Mouse (Mus musculus): ENCODE results near the gene Hcfc1r1. TPM values are rescaled to one million over a fixed set of nuclear protein-coding genes. Genes with fewer than 3 reads are reported as not detected.

Hcfc1r1 gene
- polyA plus RNA-seq, 1 experiment from 2014 or later = 110 TPM

DNA sequence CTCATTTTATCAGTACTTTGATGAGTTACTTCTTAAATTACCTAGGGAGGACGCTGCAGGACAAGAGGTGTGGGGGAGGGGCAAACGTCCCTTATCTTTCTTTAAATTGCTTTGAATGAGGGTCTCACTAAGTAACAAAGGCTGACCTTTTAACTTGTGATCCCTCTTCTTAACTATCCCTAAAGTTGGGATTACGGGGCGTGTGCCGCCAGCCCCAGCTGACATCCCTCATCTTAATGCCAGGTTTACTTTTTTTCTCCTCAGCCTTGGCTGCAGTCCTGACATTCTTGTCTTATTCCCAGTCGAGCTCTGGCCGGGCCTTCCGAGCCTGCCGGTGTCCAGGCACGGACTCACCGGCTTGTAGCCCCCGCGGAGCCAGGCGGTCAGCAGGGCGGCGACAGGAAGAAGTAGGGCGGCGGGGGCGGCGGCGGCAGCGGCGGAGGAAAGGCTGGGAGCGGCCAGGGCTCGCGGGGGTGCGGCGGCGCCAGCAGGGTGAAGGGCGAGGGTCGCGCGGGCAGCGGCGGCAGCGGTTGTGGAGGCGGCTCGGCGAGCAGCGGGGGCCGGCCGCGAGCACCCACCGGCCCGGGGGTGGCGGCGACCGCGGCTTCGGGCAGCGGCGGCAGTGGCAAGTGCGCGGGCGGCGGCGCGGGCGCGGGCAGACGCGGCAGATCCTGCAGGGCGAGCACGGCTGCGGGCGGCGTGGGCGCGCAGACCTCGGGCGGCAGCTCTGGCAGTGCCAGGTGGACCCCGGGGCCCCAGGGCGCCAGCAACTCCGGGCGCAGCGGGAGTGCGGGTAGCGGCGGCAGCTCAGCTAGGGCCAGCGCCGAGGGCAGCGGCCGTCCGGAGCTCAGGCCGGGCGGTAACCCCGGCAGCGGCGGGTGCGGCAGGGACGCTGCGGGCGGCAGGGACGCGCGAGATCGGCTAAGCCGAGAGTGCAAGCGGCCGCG lies 26.0 kb downstream of the Hcfc1r1 start:
- H3K27me3 ChIP-seq (ENCODE audit: control insufficient read depth, insufficient read depth, low read length) = peaks cover 21% of the 10 kb centered on the region
- H3K9ac ChIP-seq (replicated peaks; ENCODE audit: low read length) = peak overlapping the region; percentile 62
- 0 out of 2 replicates have a peak, but pooled peaks cover 2% of the 10 kb centered on the region for H3K4me1 ChIP-seq (ENCODE audit: control insufficient read depth, insufficient read depth, low read length)
- H3K4me2 ChIP-seq (ENCODE audit: low read length) = peak overlapping the region; percentile 97
- peak overlapping the region; percentile 70 for H3K4me3 ChIP-seq (replicated peaks; ENCODE audit: low read depth, low read length)
- H3K9me3 ChIP-seq (ENCODE audit: control insufficient read depth, low read length) = no peaks in the 10 kb centered on the region
- 1% methylated on average over 94 of the region's 101 CpGs for WGBS
- H3K27ac ChIP-seq (replicated peaks; ENCODE audit: low read depth, low read length) = 0 out of 2 replicates have a peak overlapping the region, but pooled peaks have one; percentile 52
- peak; percentile 19 for DNase-seq
- ATAC-seq (ENCODE audit: low FRiP score, low TSS enrichment) = peak; percentile 69
- H3K36me3 ChIP-seq (ENCODE audit: control insufficient read depth, insufficient read depth, low read length) = no peaks in the 10 kb centered on the region

DNA sequence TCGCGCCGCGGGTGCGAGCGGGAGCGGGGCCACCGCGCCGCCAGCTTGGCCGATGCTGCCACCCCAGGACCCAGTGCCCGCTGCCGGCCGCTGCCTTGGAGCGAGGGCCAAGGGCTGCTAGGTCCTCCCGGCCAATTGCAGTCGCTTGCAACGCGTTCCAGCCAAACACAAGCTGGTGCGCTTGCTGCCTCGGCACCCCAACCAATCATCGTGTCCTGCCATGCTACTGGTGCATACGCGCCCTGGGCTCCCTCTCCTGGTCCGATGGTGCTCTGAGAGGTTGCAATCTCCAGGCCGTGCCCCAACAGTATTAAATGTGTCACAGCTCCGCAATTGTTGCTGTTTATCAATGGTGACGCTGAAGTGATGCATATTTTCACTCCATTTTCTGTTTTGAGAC lies 26.7 kb downstream of the Hcfc1r1 start:
- DNase-seq (peak; percentile 92), ATAC-seq (ENCODE audit: low FRiP score, low TSS enrichment) (peak; percentile 94)
- peak overlapping the region; percentile 97 for H3K4me2 ChIP-seq (ENCODE audit: low read length)
- no peaks in the 10 kb centered on the region for H3K9me3 ChIP-seq (ENCODE audit: control insufficient read depth, low read length)
- H3K27me3 ChIP-seq (ENCODE audit: control insufficient read depth, insufficient read depth, low read length) = peaks cover 21% of the 10 kb centered on the region
- peak overlapping the region; percentile 62 for H3K9ac ChIP-seq (replicated peaks; ENCODE audit: low read length)
- H3K4me3 ChIP-seq (replicated peaks; ENCODE audit: low read depth, low read length) = peak overlapping the region; percentile 70
- H3K27ac ChIP-seq (replicated peaks; ENCODE audit: low read depth, low read length) = 0 out of 2 replicates have a peak overlapping the region, but pooled peaks have one; percentile 52
- no peaks in the 10 kb centered on the region for H3K36me3 ChIP-seq (ENCODE audit: control insufficient read depth, insufficient read depth, low read length)
- 0% methylated on average over 20 of the region's 28 CpGs for WGBS
- H3K4me1 ChIP-seq (ENCODE audit: control insufficient read depth, insufficient read depth, low read length) = 0 out of 2 replicates have a peak, but pooled peaks cover 2% of the 10 kb centered on the region

DNA sequence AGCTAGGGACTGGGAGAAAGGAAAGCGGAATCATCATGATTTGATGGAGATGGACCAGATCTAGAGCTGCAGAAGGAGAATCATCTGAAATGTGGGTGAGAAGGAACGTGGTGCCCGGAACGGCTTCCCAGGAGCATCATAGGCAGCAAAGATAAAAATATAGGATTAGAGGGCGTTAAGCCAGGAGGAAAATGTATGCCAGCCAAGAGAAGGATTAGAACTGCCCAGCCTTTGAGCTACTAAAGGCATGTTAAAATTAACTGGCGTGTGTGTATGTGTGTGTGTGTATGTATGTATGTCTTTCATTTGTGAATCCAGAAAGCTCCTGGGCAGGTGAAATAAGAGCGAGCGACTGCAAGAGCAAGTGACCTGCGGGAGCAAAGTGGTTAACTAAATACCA lies 29.9 kb downstream of the Hcfc1r1 start:
- WGBS = 81% methylated on average over 9 of the region's 9 CpGs
- ATAC-seq (ENCODE audit: low FRiP score, low TSS enrichment) (no peak), DNase-seq (no peak)
- H3K4me2 ChIP-seq (ENCODE audit: low read length) = no peak overlapping the region
- H3K27ac ChIP-seq (replicated peaks; ENCODE audit: low read depth, low read length) = no peak overlapping the region
- H3K9me3 ChIP-seq (ENCODE audit: control insufficient read depth, low read length) = no peaks in the 10 kb centered on the region
- no peak overlapping the region for H3K9ac ChIP-seq (replicated peaks; ENCODE audit: low read length)
- H3K36me3 ChIP-seq (ENCODE audit: control insufficient read depth, insufficient read depth, low read length) = no peaks in the 10 kb centered on the region
- 0 out of 2 replicates have a peak, but pooled peaks cover 2% of the 10 kb centered on the region for H3K4me1 ChIP-seq (ENCODE audit: control insufficient read depth, insufficient read depth, low read length)
- H3K4me3 ChIP-seq (replicated peaks; ENCODE audit: low read depth, low read length) = no peak overlapping the region
- peaks cover 11% of the 10 kb centered on the region for H3K27me3 ChIP-seq (ENCODE audit: control insufficient read depth, insufficient read depth, low read length)

DNA sequence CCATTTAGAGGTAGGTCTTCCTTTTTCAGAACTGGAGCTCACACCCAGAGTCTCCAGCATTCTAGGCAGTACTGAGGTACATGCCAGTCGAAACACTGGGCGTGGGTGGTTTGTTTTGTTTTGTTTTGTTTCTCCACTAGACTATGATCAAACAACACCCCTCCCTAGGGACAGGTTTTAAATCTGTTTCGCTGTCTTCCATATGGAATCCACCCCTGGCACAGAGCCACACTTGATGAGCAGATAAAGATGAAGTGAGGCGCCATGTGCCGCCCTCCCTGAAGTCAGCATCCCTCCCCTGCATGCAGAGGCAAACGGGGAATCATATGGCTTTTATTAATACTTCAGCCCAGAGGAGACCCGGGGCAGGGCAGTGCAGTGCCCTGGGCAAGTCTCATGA lies 31.3 kb downstream of the Hcfc1r1 start:
- ATAC-seq (ENCODE audit: low FRiP score, low TSS enrichment) (no peak), DNase-seq (peak; percentile 40)
- Histone ChIP-seq H3K27ac (replicated peaks; ENCODE audit: low read depth, low read length) (no peak overlapping the region), H3K4me3 (replicated peaks; ENCODE audit: low read depth, low read length) (no peak overlapping the region), H3K4me2 (ENCODE audit: low read length) (no peak overlapping the region), H3K9me3 (ENCODE audit: control insufficient read depth, low read length) (no peaks in the 10 kb centered on the region), H3K9ac (replicated peaks; ENCODE audit: low read length) (no peak overlapping the region), H3K36me3 (ENCODE audit: control insufficient read depth, insufficient read depth, low read length) (no peaks in the 10 kb centered on the region), H3K27me3 (ENCODE audit: control insufficient read depth, insufficient read depth, low read length) (no peaks in the 10 kb centered on the region; the same call in 1 of the 2 replicates), H3K4me1 (ENCODE audit: control insufficient read depth, insufficient read depth, low read length) (no peaks in the 10 kb centered on the region)
- 57% methylated on average over 7 of the region's 7 CpGs for WGBS

DNA sequence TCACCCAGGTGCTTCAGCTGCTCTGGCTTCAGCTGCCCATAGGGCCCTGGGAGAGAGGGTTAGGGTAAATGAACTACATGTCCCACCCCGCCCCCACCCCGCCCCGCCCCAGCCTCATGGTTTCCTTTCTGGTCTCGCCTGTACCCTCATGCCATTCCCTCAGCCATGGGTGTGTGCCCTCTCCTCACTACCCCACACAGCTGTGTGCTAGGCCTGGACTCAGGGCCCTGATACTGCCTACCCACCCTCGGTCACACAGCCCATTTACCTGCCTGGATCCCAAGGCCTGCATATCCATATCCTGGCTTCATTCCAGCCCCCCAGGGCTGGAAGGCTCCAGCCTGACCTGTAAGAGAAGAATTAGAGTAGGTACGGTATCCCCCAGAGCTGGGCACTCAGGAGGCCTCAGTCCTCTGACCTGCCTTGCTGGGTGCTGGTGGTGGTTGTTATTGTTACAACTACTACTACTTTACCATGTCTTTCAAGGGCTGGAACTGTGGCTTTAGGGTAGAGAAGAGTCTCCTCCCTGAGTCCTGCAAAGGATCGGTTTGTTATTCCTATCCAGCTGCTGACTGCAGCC lies 32.2 kb downstream of the Hcfc1r1 start:
- DNase-seq = no peak
- H3K27me3 ChIP-seq (ENCODE audit: control insufficient read depth, insufficient read depth, low read length) = no peaks in the 10 kb centered on the region; the same call in 1 of the 2 replicates
- H3K9me3 ChIP-seq (ENCODE audit: control insufficient read depth, low read length) = no peaks in the 10 kb centered on the region
- H3K36me3 ChIP-seq (ENCODE audit: control insufficient read depth, insufficient read depth, low read length) = no peaks in the 10 kb centered on the region
- H3K4me1 ChIP-seq (ENCODE audit: control insufficient read depth, insufficient read depth, low read length) = no peaks in the 10 kb centered on the region
- H3K9ac ChIP-seq (replicated peaks; ENCODE audit: low read length) = no peak overlapping the region
- no peak overlapping the region for H3K4me2 ChIP-seq (ENCODE audit: low read length)
- H3K4me3 ChIP-seq (replicated peaks; ENCODE audit: low read depth, low read length) = no peak overlapping the region
- no peak overlapping the region for H3K27ac ChIP-seq (replicated peaks; ENCODE audit: low read depth, low read length)
- no peak for ATAC-seq (ENCODE audit: low FRiP score, low TSS enrichment)
- 81% methylated on average over 7 of the region's 7 CpGs for WGBS

DNA sequence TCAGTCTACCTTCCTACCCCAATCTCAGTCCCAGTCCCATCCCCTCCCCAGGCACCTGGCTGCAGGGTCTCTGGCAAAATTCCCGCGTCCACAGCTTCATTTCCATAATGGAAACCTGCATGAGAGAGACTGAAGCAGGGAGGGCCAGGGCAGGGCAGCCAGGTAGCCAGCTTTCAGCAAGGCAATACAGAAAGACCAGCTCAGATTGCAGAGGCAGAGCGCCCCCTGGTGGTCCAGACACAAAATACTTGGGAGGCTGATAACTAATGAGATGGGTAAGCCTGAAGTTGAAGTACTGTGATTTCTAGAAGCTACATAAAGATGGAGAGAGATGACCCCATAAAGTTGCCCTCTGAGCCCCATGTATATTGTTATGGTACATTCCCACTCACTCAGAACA lies 32.8 kb downstream of the Hcfc1r1 start:
- no peak overlapping the region for H3K9ac ChIP-seq (replicated peaks; ENCODE audit: low read length)
- no peak overlapping the region for H3K4me2 ChIP-seq (ENCODE audit: low read length)
- WGBS = 1% methylated on average over 3 of the region's 3 CpGs
- peak; percentile 88 for DNase-seq
- no peaks in the 10 kb centered on the region for H3K27me3 ChIP-seq (ENCODE audit: control insufficient read depth, insufficient read depth, low read length)
- H3K36me3 ChIP-seq (ENCODE audit: control insufficient read depth, insufficient read depth, low read length) = no peaks in the 10 kb centered on the region
- no peaks in the 10 kb centered on the region for H3K9me3 ChIP-seq (ENCODE audit: control insufficient read depth, low read length)
- no peak; the same call in 1 of the 2 replicates for ATAC-seq (ENCODE audit: low FRiP score, low TSS enrichment)
- no peaks in the 10 kb centered on the region for H3K4me1 ChIP-seq (ENCODE audit: control insufficient read depth, insufficient read depth, low read length)
- H3K4me3 ChIP-seq (replicated peaks; ENCODE audit: low read depth, low read length) = no peak overlapping the region
- no peak overlapping the region for H3K27ac ChIP-seq (replicated peaks; ENCODE audit: low read depth, low read length)

DNA sequence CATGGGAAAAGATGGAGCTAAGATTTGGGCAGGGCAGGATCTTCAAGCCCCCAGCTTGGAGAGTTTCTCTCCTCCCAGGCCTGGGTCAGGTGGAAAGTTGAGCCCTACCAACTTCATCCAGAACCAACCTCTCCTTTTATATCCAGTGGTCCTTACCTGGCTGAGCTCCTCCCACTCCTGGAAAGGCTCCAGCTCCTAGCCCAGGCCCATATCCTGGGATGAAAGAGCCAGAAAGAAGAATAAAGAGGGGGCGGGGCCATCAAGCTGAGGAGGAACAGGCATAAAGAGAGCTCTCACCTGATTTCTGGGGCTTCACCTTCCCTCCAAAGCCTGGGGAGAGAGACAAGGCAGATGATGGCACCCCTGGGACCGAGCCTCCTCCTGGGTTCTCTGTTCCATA lies 43.6 kb downstream of the Hcfc1r1 start:
- H3K36me3 ChIP-seq (ENCODE audit: control insufficient read depth, insufficient read depth, low read length) = no peaks in the 10 kb centered on the region
- no peak overlapping the region for H3K27ac ChIP-seq (replicated peaks; ENCODE audit: low read depth, low read length)
- no peaks in the 10 kb centered on the region for H3K4me1 ChIP-seq (ENCODE audit: control insufficient read depth, insufficient read depth, low read length)
- DNase-seq (no peak), ATAC-seq (ENCODE audit: low FRiP score, low TSS enrichment) (no peak)
- no peak overlapping the region for H3K4me2 ChIP-seq (ENCODE audit: low read length)
- no peak overlapping the region for H3K9ac ChIP-seq (replicated peaks; ENCODE audit: low read length)
- WGBS = 52% methylated on average over 2 of the region's 2 CpGs
- no peak overlapping the region for H3K4me3 ChIP-seq (replicated peaks; ENCODE audit: low read depth, low read length)
- H3K27me3 ChIP-seq (ENCODE audit: control insufficient read depth, insufficient read depth, low read length) = no peaks in the 10 kb centered on the region
- H3K9me3 ChIP-seq (ENCODE audit: control insufficient read depth, low read length) = no peaks in the 10 kb centered on the region

DNA sequence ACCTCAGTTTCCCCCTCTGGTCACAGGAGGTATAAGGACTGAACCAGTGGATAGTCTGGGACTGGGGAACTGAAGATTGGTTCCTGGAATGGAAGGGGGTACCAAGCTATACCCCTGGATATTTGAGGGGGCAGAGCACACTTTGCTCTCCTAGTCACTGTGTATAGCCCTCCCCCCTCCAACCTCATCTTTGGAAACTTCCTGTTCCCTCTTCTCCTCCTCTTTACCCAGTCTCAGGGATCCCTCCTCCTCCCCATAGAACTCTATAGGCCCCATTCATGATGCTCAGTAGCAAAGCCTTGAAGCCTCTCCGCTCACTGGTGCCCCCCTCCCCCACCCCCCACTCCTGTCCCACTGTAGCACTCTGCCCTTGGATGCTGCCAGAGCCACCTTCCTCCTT lies 46.1 kb downstream of the Hcfc1r1 start:
- WGBS = 10% methylated on average over 1 of the region's 1 CpGs
- no peak overlapping the region for H3K4me3 ChIP-seq (replicated peaks; ENCODE audit: low read depth, low read length)
- no peaks in the 10 kb centered on the region for H3K27me3 ChIP-seq (ENCODE audit: control insufficient read depth, insufficient read depth, low read length)
- no peaks in the 10 kb centered on the region for H3K36me3 ChIP-seq (ENCODE audit: control insufficient read depth, insufficient read depth, low read length)
- DNase-seq (no peak), ATAC-seq (ENCODE audit: low FRiP score, low TSS enrichment) (no peak)
- H3K4me1 ChIP-seq (ENCODE audit: control insufficient read depth, insufficient read depth, low read length) = no peaks in the 10 kb centered on the region
- no peak overlapping the region for H3K27ac ChIP-seq (replicated peaks; ENCODE audit: low read depth, low read length)
- H3K9ac ChIP-seq (replicated peaks; ENCODE audit: low read length) = no peak overlapping the region
- H3K9me3 ChIP-seq (ENCODE audit: control insufficient read depth, low read length) = no peaks in the 10 kb centered on the region
- no peak overlapping the region for H3K4me2 ChIP-seq (ENCODE audit: low read length)
